Mouse (Mus musculus) ovary, adult 2 months (tissue): ENCODE results near the gene Bahd1. TPM values are rescaled to one million over a fixed set of nuclear protein-coding genes. Genes with fewer than 3 reads are reported as not detected.

Experiments used
- polyA plus RNA-seq: library from polyadenylated mRNA; depleted of rRNA; stranded (reverse); fragments of >200 nt; gene quantifications from 2 replicates; pipeline ENCODE4 v1.2.3, GENCODE M21; 2012; rRNA removed

Bahd1 gene
- polyA plus RNA-seq: 31.7 and 39.7 TPM in 2 replicates

DNA sequence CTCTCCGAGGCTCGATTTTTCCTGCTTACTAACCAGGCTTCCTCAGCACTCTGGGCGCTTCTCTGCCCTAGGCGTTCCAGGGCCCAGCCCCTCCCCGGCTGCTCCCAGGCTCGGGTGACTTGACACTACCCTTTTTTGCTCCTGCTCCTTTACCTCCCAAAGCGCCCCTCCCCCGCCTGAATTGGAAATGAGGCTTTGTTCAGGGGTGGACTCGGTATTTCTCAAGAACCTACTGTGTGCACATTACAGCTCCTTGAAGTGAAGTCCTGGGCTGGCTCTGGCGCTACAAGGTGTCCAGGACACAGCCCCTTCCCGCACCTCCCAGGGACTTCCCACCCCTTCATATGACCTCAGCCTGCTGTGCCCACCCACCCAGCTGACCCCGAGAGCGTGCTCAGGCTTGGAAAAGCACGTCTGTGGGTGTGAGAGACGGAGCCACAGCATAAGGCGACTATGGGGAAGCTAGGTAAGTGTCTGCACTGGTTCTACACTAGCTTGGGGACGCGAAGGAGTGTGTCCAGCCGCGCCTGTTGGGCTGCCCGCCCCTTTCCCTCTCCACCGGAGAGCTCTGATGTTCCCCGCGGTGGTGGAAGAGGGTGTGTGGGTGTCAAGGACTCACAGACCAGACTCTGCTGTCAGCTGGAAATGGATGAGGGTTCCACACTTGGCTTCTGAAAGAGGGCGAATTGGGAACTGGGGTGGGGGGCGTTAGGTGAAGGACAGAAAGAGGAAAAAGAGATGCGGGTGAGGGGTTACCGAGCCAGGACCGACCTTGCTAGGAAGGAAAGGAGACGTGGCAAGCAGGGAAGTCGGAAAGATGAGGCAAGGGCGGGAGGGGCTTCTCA lies at the start of gene Bahd1:
TSS of gene Bahd1 (plus strand) at position 397 of the 845 bp plus-strand sequence.

DNA sequence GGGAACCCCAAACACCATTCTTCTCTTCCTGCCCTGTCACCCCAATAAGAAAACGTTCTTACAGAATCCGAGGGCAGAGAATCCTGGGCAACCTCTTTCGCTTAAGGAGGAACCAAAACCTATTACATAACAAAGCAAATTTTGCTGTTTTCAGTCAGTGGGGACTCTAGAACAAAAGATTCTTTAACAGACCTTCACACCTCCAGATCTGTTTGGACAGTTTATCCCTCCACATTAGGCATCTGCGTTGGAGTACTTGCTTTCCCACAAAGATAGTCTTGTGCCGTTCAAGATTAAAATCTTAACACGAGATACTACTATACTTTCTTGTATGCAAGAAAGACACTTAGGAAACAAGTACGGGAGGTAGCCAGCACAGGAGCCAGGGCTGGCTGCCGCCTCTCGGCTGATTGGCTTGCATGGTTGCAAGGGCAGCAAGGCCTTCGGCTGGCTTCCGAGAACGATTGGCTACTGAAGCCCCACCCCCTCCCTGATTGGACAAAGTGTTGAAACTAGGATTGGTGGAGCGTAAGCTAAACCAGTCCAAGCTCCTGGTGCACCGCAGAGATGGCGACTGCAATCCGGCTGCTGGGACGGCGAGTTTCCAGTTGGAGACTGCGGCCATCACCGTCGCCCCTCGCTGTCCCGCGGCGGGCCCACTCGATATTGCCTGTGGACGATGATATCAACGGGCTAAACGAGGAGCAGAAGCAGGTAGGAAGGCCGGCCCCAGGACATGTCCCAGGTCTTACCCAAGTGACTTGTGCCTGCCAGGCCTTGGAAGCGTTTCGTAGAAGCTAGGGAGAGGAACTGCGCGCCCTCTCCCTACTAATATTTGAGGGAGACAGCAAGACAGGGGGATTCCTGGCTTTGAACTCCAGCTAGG lies 38.5 kb upstream of the Bahd1 start, which contains the start of gene Ivd:
TSS of gene Ivd (plus strand) at position 501 of the 886 bp plus-strand sequence.

DNA sequence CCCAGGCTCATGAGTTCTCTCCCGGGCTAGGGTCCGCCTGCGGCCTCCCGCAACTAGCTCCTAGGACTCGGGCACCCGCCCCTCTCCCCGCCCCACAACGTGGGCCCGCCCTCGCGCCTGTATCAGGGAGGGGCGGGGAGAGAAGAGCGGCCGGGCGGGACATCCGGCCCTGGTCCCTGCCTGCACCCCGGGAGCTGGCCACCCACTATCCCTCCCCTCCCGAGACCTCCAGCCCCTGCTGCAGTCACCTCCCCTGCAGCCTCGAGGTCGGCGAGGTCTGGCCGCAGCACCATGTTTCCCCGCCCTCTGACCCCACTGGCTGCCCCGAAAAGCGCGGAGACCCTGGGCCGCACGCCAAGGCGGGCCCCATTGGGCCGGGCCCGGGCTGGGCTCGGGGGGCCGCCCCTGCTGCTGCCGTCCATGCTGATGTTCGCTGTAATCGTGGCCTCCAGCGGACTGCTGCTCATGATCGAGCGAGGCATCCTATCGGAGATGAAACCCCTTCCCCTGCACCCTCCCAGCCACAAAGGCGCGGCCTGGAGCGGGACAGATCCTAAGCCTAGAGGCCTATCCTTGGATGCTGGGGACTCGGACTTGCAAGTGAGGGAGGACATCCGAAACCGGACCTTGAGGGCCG lies 26.3 kb downstream of the Bahd1 start, which contains the start of gene Chst14:
TSS of gene Chst14 (plus strand) at position 136 of the 637 bp plus-strand sequence.

Other genes starting within 250 kb of the Bahd1 start
- gene Pak6, start 237.1 kb upstream of the Bahd1 start, polyA plus RNA-seq: 19.6 and 23.0 TPM in 2 replicates
- gene Ankrd63, start 196.4 kb upstream of the Bahd1 start, polyA plus RNA-seq: 10.0 and 10.1 TPM in 2 replicates
- gene Plcb2, start 171.9 kb upstream of the Bahd1 start, polyA plus RNA-seq: 4.2 and 8.4 TPM in 2 replicates
- 17.2 and 23.9 TPM in 2 replicates for gene Inafm2, start 154.6 kb upstream of the Bahd1 start, polyA plus RNA-seq
- gene Ccdc9b, start 137.7 kb upstream of the Bahd1 start, polyA plus RNA-seq: 7.4 and 7.8 TPM in 2 replicates
- 0.70 and 1.0 TPM in 2 replicates for gene Phgr1, start 127.6 kb upstream of the Bahd1 start, polyA plus RNA-seq
- 0.61 TPM in 2 replicates for gene Disp2, start 120.7 kb upstream of the Bahd1 start, polyA plus RNA-seq
- gene Knstrn, start 86.4 kb upstream of the Bahd1 start, polyA plus RNA-seq: 3.9 and 6.0 TPM in 2 replicates
- gene Ivd, start 38.4 kb upstream of the Bahd1 start, polyA plus RNA-seq: 84.6 and 103 TPM in 2 replicates
- 31.2 and 33.1 TPM in 2 replicates for gene Chst14, start 26.1 kb downstream of the Bahd1 start, polyA plus RNA-seq
- 6.4 and 6.8 TPM in 2 replicates for gene Ccdc32, start 129.0 kb downstream of the Bahd1 start, polyA plus RNA-seq
- gene Rpusd2, start 134.4 kb downstream of the Bahd1 start, polyA plus RNA-seq: 5.1 and 6.5 TPM in 2 replicates
- gene Knl1, start 146.7 kb downstream of the Bahd1 start, polyA plus RNA-seq: 0.27 and 0.40 TPM in 2 replicates
- gene Rad51, start 212.4 kb downstream of the Bahd1 start, polyA plus RNA-seq: 7.4 and 11.0 TPM in 2 replicates